Mouse (Mus musculus): ENCODE results near the gene Mtch1.
"Not testable (repeated sequence)": the region's sequence is repeated elsewhere in the genome, so short reads cannot be mapped to it uniquely, and the experiment has no call there.

Mtch1 gene

GRCm38 (mm10) chr17:29332186-29332685, 15.5 kb downstream of the Mtch1 start:
- DNase-seq (ENCODE audit: low spot score in 2 of 2), result no peak

DNA sequence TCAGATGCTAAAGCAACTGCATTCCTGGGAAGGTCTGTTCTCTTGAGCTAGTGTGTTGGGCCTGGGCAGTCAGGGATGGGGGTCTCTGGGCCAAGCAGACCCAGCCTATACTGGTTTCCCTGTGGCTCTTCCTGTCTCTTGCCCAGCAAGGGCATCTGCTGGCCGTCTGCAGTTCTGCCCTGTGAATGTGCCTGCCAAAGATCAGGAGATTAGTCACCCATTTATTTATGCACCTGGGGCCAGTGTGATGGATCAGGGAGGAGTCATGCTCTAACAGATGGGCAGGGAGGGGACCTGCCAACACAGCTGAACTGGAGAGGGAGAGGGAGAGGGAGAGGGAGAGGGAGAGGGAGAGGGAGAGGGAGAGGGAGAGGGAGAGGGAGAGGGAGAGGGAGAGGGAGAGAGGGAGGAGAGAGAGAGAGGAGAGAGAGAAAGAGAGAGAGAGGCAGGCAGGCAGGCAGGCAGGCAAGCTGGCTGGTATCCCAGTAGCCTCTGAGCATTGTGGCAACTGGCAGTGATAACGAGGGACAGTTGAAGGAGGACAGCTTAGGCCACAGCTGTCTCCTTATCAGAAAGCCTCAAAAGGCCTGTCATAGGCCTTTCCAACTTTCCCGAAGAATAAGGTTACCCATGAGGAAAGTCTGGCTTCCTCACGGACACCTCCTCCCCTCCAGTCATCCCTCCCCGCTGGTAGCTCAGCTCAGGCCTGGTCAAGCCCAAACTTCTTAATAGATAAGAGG, 16.9 kb downstream of the Mtch1 start:
- DNase-seq (ENCODE audit: low spot score in 2 of 2), result no peak

DNA sequence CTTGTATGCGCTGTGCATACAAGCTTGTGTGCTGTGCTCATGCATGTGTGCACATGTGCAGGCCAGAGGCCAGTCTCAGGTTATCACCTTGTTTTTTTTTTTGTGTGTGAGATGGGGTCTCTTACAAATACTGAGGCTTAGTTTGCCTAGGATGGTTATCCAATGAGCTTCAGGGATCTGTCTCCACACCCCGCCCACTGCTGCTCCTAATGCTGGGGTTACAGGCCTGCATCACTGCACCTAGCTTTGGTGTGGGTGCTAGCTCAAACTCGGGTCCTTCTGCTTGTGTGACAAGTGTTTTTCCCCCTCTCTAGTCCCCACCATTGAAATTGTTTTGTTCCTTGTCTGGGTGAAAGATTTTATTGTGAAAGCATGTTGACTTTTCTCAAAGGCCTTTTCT, 17.5 kb downstream of the Mtch1 start:
- no peak for DNase-seq (ENCODE audit: low spot score in 2 of 2)

GRCm38 (mm10) chr17:29327691-29328090, 20.0 kb downstream of the Mtch1 start:
- no peak for DNase-seq (ENCODE audit: low spot score in 2 of 2)

DNA sequence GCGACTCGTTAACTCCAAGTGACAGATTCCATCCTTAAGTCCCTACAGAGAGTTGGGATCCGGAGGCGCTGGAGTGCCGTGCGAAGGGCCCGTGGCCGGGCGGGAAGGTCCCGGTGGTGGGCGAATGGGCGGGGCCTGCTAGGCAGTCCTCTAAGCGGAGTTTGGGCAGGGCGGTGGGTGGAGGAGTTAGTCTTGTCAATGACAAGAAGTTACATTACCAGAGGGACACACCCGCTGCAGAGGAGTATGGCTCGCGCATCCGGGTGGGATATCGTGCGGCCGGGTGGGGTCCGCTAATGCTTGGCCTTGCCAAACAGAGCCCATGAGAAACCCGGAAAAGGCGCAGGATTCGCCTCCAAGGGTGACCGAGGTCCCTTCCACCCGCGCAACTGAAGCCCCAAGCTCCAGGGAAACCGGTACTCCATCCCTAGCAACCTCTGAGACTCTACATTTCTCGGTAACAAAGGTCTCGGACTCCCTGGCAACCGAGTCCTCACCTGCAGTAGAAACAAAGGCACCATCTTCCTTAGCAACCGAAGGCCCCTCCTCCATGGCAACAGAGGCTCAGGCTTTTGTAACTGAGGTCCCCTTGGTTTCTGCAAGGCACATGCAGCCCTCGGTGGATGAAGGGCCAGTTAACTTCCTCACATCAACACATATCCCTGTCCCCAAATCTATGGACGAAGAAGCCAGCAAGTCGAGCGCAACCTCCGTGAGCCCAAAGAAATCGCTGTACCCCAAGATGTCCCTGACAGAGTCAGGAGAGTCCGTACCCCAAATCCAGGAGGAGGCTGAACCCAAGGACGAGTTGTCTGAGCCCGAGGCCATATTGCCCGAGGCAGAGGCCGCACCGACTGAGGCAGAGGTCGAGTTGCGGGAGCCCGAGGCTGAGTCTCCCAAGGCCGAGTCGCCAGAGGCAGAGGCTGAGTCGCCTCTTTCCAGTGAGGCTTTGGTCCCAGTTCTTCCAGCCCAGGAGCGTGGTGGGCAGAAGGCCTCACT, 20.9 kb downstream of the Mtch1 start:
- DNase-seq (ENCODE audit: low spot score in 2 of 2), result no peak

DNA sequence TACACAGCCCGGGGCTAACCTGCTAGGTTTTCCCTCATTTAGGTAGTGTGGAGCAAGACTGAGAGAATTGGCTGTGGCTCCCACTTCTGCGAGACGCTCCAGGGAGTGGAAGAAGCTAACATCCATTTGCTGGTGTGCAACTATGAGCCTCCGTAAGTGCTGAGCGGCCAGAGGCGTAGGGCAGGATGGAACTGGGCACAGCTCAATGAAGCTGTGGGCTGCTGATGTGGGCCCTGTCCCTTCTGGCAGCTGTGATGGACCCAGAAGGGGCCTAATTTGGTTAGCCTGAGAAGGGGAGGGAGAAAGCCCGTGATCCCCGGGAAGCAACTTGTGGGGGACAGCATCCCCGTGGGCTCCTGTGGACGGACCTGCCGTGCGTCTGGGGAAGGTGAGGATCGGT, 21.9 kb downstream of the Mtch1 start:
- no peak for DNase-seq (ENCODE audit: low spot score in 2 of 2)

DNA sequence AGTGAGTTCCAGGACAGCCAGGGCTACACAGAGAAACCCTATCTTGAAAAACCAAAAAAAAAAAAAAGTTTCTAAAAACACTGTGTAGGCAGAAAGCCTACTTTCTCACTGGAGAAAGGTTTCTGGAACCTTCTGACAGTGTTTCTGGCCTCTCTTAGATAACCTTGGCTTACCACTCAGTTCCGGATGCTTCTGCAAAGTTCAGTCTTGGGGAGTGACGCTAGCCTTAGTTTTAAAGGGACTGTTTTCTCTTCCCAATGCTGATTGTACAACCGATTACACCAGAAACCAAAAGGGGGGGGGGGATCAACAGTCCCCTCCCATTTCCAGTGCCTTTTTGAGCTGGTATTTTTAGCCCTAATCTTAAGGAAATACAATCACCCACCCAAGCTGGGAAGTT, 24.1 kb downstream of the Mtch1 start:
- no peak for DNase-seq (ENCODE audit: low spot score in 2 of 2)

GRCm38 (mm10) chr17:29322603-29322962, 25.2 kb downstream of the Mtch1 start:
- DNase-seq (ENCODE audit: low spot score in 2 of 2), result no peak

DNA sequence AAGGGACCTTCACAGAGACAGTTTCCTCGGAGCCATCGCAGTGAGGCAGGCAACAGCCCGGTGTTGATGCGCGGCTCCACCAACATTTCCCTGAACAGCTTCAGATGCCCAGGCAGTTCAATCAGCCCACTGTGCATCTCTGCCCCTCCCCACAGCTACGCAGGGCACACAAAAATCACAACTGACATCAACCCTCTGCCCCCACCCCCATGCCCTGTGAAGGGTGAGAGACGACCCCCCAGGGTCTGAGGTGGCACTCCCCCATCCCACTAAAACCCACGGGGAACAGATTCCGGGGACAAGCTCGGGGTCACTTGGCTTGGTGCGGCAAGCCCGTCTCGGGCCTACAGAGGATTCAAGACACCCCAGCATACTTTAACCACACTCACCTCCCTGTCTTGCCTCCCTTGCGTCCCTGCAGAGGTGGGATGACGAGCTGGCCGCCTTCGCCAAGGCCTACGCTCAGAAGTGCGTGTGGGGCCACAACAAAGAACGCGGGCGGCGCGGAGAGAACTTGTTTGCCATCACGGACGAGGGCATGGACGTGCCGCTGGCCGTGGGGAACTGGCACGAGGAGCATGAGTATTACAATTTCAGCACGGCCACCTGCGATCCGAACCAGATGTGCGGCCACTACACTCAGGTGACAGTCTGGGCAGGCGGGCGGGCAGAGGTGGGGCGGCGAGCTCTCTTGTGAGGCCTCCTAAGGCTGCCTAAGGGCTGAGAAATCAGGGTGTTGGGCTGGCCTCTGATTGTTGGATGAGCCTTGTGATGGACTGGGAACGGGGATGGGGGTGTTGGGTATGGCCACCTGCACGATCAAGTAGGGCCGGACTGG, 25.8 kb downstream of the Mtch1 start:
- no peak for DNase-seq (ENCODE audit: low spot score in 2 of 2)

- DNase-seq (ENCODE audit: low spot score in 2 of 2), result no peak
Observed at GRCm38 (mm10) chr17:29319881-29320639, 27.7 kb downstream of the Mtch1 start.

DNA sequence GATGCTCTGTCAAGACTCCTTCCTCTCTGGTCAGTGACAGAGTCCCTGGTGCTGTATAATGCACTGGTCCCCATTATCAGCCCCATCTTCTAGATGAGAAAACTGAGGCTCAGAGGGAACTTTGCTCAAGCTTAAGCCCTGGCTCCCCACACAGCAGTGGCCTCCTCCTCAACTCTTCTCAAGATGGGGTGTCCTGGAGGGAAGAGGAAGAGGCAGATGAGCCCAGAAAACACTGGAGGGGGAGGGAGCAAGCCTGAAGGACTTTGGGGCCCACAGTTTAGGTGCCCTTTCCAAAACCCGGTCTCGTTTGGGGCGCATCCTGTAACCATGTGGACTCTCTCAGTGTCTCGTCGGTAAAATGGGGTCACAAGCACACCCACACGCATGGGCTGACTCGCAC, 28.3 kb downstream of the Mtch1 start:
- DNase-seq (ENCODE audit: low spot score in 2 of 2), result no peak

DNA sequence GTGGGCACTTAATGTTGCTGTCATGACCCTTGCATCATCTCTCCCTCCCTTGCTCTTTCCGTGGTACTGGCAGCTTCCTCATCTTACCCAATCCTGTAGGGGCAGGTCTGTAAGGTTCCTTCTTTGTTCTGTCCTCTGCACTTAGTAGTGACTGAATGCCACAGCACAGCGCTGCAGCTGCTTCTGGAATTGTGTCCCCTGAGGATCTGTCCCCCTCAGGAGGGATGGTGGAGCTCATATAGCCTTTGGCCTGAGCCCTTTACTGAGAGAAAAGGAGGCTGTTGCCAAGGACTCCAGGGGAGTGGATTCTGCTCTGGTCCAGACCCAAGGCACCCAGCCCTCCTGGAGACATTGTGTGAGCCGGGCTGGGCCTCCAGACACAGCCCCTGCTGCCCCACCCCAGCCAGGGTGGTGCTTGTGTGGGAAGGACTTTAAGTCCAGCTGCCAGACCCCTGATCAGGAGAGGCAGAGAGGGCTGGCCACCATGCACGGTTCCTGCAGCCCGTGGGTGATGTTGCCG, 28.9 kb downstream of the Mtch1 start:
- no peak for DNase-seq (ENCODE audit: low spot score in 2 of 2)

GRCm38 (mm10) chr17:29317380-29317779, 30.4 kb downstream of the Mtch1 start, which contains the start of gene Pi16:
Gene Pi16, plus strand, starts transcription at chr17:29317680.
- not testable (repeated sequence) for DNase-seq (ENCODE audit: low spot score in 2 of 2)

DNA sequence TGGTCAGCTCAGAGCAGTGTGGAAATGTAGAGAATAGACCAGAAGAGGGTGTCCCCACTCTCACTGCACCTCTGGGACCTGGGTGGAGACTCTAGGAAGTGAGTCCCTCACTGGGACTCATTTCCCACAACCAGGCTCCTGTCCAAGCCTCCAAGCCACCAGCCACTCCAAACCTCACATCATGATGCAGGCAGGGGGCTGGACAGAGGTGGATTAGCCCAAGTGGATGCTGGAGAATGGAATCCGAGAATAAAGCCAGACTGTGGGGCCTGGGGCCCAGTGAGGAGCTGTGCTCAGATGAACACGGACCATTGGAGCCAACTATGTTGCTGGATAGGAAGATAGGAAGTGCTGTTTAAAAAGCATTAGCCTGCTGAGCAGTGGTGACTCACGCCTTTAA, 30.8 kb downstream of the Mtch1 start:
- DNase-seq (ENCODE audit: low spot score in 2 of 2), result no peak

DNA sequence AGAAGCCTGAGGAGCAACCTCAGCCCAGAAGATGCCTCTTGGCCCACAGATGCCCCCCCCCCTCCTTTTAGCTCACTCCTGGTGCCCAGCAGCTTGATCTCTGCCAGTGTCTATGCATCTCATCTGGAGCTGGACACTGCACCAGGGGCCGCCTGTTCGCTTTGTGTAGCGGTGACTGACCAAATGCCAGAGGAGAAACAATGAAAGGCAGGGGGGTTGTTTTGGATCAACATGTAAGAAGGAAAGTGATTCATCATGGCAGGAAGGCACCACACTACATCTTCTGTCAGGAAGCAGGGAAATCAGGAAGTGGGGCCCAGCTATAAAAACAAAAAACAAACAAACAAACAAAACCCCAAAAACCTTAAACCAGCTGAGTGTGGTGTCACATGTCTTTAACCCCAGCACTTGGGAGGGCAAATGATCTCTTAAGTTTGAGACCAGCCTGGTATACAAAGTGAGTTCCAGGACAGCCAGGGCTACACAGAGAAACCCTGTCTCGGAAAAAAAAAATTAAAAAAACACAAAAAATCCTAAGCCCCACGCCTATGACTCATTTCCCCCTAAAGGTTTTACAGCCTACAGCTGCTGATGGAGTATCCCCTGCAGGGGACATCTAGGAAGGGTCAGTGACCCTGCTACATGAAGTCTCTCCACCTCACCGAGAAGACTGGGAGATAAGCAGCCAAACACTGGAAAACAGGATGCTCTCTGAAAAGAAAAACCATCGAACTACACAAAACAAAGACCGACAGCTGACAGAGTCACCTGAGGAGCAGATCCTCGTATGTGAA, 31.9 kb downstream of the Mtch1 start:
- DNase-seq (ENCODE audit: low spot score in 2 of 2), result no peak

GRCm38 (mm10) chr17:29313300-29313699, 34.4 kb downstream of the Mtch1 start:
- no peak for DNase-seq (ENCODE audit: low spot score in 2 of 2)

GRCm38 (mm10) chr17:29312082-29312481, 35.7 kb downstream of the Mtch1 start:
- no peak for DNase-seq (ENCODE audit: low spot score in 2 of 2)

DNA sequence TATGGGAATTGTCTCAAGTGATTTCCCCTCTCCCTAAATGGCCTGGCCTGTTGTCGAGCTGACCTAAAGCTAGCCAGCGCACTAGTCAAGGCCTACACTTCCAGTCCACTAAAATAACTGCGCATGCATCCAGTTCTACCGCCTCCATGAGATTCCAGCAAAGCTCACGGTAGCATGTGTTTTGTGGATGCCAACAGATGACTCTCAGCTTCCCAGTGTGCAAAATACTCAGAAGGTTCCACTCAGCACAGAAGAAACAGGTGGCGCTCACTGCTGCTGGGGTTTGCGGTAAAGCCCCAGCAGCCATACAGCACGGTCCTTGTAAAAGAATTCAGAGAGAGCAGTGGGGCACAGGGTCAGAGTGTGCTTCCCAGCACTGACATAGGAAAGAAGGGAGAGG, 36.1 kb downstream of the Mtch1 start:
- no peak for DNase-seq (ENCODE audit: low spot score in 2 of 2)

DNA sequence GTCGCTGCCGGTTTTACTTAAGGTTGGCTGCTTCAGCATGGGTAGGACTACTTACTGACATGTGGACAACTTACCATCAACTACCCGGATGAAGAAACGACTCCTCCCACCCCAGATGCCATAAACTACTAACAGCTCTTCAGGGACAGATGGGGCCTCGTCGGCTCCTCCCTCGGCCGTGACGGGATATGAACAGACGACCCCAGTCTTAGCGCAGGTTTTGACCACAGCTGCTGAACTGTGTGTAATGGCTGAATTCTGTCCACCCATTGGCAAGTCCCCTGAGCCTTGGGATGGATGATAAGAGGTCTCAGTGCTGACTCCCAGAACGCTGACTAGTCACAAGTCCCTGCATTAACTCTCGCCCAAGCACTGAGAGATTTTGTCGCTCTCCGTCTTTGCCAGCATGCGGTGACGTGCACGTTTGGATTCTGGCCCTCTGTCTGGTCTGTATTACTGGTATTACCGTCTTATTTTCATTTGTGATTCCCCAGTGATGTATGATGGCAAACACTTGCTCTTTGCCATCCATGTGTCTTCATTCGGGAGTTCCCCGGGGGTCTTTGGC, 37.6 kb downstream of the Mtch1 start:
- no peak for DNase-seq (ENCODE audit: low spot score in 2 of 2)

DNA sequence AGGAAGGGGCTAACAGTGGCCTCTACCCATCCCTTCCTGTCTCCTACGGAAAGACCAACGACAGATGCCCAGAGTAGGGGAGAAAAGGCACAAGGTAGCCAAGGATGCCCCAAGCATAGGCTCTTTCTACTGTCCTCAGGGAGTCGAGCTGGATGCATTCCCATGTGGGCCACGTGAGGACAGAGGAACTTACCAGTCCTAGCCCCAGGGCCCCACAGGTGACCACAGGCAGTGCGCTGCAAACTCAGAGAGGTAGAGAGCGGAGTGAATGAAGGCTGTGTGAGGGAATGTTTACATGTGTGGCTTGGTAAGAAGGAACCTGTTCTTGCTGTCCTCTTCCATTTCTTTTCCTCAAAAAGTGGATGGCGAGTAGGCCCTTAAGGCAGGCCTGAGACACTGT, 41.9 kb downstream of the Mtch1 start:
- peak; percentile 43 to 57 for DNase-seq (ENCODE audit: low spot score in 2 of 2)
